Mouse (Mus musculus): ENCODE data around the gene Tnfaip8l1.

Tnfaip8l1 gene

DNA sequence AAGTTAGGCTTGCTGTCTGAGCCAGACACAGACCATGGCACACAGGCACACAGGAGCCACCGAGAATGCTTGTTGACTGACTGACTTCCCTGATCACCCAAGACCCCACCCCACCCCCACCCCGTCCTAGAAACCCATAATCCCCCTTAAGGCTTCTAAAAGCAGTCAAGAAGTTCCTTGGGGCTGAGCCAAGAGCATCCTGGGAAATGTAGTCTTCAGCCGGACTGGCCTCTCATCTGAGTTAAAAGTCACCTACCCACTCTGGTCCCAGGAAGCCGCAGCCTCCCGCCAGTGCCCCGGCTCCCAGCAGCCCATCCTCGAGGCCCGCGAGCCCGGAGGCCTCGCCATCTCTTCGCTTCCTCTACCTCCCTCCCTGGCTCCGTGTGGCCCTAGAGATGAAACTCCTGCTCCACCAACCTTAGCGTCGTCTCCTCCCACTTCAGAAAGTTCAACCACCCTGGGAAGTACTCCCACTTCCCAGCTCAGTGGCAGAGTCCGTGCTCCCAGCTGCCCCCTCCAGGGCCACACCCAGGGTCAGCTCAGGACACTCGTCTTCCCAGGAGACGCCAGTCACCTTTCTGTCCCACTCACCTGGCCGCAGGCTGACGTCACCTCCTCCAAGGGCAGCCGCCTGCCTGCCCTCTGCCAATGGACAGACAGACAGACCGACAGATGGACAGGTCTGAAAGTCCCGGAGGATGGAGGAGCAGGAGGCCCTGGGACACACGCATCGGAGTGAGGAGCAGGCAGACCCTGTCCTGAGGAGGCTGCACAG, 24.3 kb upstream of the Tnfaip8l1 start:
- no peak for DNase-seq (ENCODE audit: low spot score in 2 of 2)

DNA sequence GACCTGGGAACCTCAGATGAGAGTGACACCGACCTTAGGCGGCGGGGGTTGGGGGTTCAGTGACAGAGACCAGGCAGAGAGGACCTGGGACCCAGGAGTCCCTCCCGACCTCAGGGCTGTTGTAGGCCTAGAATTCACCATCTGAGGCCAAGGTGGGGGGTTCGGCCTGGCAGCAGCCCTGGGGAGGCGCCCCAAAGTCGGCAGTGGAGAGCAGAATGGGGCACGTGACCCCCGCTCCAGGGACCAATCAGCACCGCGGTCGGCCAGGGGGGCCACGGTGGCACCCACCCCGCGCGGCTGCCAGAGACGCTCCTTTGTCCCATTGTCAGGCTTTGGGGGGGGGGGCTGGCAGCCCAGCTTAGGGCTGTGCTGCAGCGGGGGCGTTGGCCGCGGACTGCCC, 22.9 kb upstream of the Tnfaip8l1 start:
- DNase-seq (ENCODE audit: low spot score in 2 of 2): no peak

- no peak for DNase-seq (ENCODE audit: low spot score in 2 of 2)
These were observed 22.2 kb upstream of the Tnfaip8l1 start, which contains the start of gene Sema6b for GRCm38 (mm10) chr17:56139858-56140595. Sema6b (minus strand) TSS chr17:56140343.

- DNase-seq (ENCODE audit: low spot score in 2 of 2): no peak
These were observed 20.3 kb upstream of the Tnfaip8l1 start for GRCm38 (mm10) chr17:56141702-56142605.

GRCm38 (mm10) chr17:56144546-56144945, 17.7 kb upstream of the Tnfaip8l1 start:
- DNase-seq (ENCODE audit: low spot score in 2 of 2): no peak

DNA sequence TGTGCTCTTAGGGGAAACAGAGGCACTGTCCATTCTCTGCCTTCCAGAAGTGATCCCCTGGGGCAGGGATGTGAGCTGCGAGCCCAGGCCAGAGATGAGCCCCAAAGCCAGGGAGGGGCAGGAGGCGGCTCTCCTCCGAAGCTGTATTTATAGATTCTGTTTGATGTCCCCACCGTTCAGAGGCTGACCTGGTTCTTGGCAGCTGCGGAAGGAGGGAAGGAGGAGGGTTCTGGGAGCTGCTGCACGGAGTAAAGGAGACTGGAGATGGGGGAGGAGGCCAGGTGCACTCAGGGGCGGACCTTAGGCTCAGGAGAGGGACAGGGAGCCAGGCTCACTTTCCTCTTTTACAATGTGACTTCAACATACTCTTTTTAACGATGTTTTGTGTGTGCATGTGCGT, 16.1 kb upstream of the Tnfaip8l1 start:
- no peak for DNase-seq (ENCODE audit: low spot score in 2 of 2)

DNA sequence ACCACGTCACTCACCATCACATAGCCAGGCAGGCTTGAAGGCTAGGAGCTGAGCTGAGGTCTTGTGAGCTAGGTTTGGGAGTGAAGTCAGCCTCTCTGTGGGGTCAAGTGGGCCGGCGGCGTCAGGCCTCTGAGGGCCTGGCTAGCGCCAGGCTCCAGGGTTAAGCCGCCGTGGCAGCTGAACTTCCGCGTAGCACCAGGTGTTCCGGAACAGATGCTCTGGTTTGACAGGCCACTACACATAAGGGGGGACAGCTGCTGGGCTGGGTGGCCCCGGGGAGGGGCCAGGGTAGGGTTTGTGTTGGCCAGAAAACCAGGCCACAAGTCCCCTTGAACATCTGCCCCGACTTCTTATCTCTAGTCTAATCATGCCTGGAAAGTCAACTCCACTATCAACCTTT, 14.9 kb upstream of the Tnfaip8l1 start:
- no peak for DNase-seq (ENCODE audit: low spot score in 2 of 2)

DNA sequence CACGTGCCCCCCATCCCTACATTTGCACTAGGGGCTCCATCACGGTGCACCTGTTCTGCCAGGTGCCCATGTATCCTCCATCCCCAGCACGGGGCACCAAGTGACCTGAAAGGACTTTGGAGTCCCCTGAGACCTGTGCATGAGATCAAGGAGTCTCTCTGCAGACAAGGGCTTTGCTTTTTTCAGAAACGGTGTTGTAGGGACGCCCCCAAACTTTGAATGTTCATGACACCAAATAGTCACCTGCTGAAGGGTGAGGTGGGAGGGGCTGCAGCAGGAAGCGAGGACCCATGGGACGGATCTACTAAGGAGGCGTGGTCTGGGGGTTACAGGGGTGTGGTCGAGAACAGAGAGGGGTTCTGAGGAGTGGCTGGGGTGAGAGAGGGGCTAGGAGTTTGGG, 14.0 kb upstream of the Tnfaip8l1 start:
- DNase-seq (ENCODE audit: low spot score in 2 of 2): no peak

- DNase-seq (ENCODE audit: low spot score in 2 of 2): no peak
These were observed 13.3 kb upstream of the Tnfaip8l1 start for GRCm38 (mm10) chr17:56148790-56149618.

- no peak for DNase-seq (ENCODE audit: low spot score in 2 of 2)
These were observed 12.4 kb upstream of the Tnfaip8l1 start for GRCm38 (mm10) chr17:56149897-56150296.

GRCm38 (mm10) chr17:56153643-56154042, 8.6 kb upstream of the Tnfaip8l1 start:
- DNase-seq (ENCODE audit: low spot score in 2 of 2): peak in 1 of 2 experiments; percentile 81

DNA sequence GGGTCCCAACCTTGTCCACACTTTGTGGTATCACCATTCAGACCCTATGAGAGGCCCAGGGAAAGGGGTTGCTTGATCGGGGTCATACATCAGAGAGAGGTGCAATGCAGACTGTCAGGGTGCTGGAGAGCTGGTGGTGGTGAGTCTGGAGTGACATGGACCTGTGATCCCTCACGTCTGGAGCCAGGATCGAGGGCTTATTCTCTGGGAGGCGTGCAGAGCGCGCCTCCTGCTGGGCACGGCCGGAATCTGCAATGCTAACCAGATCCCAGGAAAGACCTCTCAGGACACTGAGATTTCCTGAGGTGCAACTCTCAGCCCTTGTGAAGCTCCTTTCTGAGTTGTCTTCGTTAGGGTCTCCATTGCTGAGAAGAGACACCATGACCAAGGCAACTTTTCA, 2.5 kb upstream of the Tnfaip8l1 start:
- DNase-seq (ENCODE audit: low spot score in 2 of 2): peak in 1 of 2 experiments; percentile 62

DNA sequence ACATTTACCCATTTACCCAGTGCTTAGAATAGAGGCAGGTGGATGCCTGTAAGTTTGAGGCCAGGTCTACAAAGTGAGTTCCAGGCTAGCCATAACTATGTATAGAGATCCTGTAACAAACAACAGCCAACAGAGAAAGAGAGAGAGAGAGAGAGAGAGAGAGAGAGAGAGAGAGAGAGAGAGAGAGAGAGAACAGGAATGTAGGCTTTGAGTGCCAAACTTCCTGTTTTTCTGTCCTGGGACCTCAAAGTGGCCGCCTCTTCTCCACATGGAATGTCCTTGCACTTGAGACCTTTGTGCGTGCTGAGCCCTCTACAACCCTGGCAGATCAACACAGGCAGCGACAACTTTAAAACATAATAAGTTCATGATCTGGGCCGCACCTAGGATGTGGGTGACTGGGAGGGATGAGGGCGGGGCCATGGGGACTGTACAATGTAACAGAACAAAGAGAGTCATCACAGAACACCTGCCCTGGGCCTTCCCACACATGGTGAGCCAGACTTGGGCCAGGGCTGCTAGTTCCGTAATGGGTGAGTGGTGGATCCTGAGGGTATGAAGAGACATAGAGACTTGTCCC, 1.3 kb downstream of the Tnfaip8l1 start:
- DNase-seq (ENCODE audit: low spot score in 2 of 2): no peak

DNA sequence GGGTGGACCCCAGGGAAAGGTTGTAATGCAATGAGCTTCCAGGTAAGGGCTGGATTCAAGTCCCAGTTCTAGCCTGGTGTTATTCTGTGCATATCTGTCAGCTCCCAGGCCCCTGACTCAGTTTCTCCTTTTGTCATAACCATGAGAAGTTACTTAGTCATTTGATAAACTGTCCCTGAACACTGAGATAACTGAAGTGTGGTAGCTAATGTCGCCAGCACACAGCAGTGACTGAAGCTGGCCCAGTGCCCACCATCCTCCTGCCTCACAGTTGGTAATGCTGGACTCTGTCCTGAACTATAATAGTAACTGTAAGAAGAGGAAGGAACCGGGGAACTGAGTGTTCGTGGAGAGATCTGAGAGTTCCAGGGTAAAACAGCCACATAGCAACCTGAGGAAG, 2.2 kb downstream of the Tnfaip8l1 start:
- no peak for DNase-seq (ENCODE audit: low spot score in 2 of 2)

DNA sequence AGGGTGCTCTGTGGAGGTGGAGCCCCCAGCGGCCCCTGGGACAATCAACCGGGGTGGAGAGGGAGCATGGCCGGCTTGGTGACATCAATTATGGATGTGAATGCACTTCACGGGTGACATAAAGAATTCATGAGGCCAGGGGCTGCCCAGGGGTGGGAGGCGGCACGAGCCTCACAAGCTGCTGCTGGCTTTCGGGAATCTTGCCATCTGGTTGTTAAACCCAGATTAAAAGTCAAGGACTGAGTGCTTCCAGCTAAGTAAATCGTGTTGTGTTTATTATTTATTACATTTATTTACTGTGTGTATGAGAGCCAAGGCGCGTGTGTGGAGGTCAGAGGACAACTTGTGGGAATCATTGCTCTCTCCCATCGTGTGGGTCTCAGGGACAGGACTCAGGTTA, 3.4 kb downstream of the Tnfaip8l1 start:
- DNase-seq (ENCODE audit: low spot score in 2 of 2): no peak

DNA sequence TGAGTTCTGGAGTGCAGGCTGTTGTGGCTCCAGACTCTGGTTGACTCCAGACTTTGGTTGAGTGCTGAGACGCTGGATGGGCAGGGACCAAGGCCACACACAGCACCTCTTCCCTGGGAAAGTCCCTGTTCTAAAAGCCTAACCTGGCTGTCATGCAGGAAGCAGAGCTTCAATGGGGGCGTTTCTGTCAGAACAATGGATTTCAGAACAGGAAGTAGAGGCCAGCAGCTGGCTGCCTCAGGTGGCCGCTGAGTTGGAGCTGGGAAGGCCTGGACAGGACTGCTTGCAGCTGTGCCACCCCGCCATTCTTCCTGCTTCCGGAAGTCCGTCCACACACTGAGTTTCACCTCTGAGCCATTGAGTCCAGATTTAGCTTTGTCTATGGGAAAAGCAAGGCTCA, 7.6 kb downstream of the Tnfaip8l1 start:
- no peak for DNase-seq (ENCODE audit: low spot score in 2 of 2)

- no peak for DNase-seq (ENCODE audit: low spot score in 2 of 2)
These were observed 8.4 kb downstream of the Tnfaip8l1 start for GRCm38 (mm10) chr17:56170636-56171035.

- no peak for DNase-seq (ENCODE audit: low spot score in 2 of 2)
These were observed 9.2 kb downstream of the Tnfaip8l1 start for GRCm38 (mm10) chr17:56171456-56171855.

DNA sequence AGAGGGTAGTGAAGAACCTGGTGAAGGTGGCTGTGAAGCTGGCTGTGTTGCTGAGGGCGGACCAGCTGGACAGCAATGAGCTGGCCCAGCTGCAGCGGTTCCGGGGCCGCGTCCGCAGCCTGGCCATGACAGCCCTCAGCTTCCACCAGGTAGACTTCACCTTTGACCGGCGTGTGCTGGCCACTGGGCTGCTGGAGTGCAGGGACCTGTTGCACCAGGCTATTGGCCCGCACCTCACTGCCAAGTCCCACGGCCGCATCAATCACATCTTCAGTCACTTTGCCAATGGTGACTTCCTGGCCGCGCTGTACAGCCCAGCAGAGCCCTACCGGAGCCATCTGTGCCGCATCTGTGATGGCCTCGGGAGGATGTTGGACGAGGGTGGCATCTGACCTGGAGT, 9.6 kb downstream of the Tnfaip8l1 start:
- DNase-seq (ENCODE audit: low spot score in 2 of 2): no peak

- DNase-seq (ENCODE audit: low spot score in 2 of 2): no peak
These were observed 11.2 kb downstream of the Tnfaip8l1 start for GRCm38 (mm10) chr17:56173401-56174046.
